Mouse (Mus musculus) heart, embryonic 10.5 days (tissue): ENCODE measurements around the gene A3galt2. TPM values are rescaled to one million over a fixed set of nuclear protein-coding genes. Genes with fewer than 3 reads are reported as not detected.

Source experiments
- DNase-seq: peaks from one replicate; pipeline ENCODE4 v3.0.0-alpha.2; 2017; ENCODE audit warnings: low spot score
- H3K27ac ChIP-seq: fragments of 300-500 bp; sonication (generic); 2 replicates; pipeline ENCODE4 v1.5.1; 2016; ENCODE audit warnings: mild to moderate bottlenecking
- H3K27me3 ChIP-seq: fragments of 300-500 bp; sonication (generic); 2 replicates; pipeline ENCODE4 v1.6.1; 2016; ENCODE audit warnings: mild to moderate bottlenecking; ENCODE audit not compliant: poor library complexity, insufficient read depth, severe bottlenecking
- H3K36me3 ChIP-seq: fragments of 300-500 bp; sonication (generic); 2 replicates; pipeline ENCODE4 v1.6.1; 2016; ENCODE audit warnings: mild to moderate bottlenecking, moderate library complexity
- H3K4me1 ChIP-seq: fragments of 300-500 bp; sonication (generic); 2 replicates; pipeline ENCODE4 v1.6.1; 2016; ENCODE audit warnings: mild to moderate bottlenecking
- H3K4me3 ChIP-seq: fragments of 300-500 bp; sonication (generic); 2 replicates; pipeline ENCODE4 v1.5.1; 2016; ENCODE audit warnings: mild to moderate bottlenecking, moderate library complexity
- H3K9me3 ChIP-seq: fragments of 300-500 bp; sonication (generic); 2 replicates; pipeline ENCODE4 v1.6.1; 2016; ENCODE audit warnings: mild to moderate bottlenecking, moderate library complexity
- WGBS: fragments of 180-500 bp; shearing (Covaris S2); methylation state at CpG from one replicate; pipeline ENCODE4 v1.1.7; 2016; 5-methylcytosine and 5-hydroxymethylcytosine counted together
- polyA plus RNA-seq: library from polyadenylated mRNA; unstranded; fragments of >200 nt; fragmentation: Nextera tagmentation; extraction: Ambion mirVana; gene quantifications from 2 replicates; pipeline ENCODE4 v1.2.1, GENCODE M21; 2016

Gene A3galt2
- polyA plus RNA-seq, 1 experiment from 2014 or later, result 0.04 TPM

- 84% methylated on average over 8 of the region's 8 CpGs for WGBS
- Histone ChIP-seq H3K27ac (no peak overlapping the region), H3K36me3 (peaks cover 29% of the 10 kb centered on the region), H3K4me1 (peaks cover 91% of the 10 kb centered on the region), H3K27me3 (no peaks in the 10 kb centered on the region), H3K9me3 (no peaks in the 10 kb centered on the region), H3K4me3 (no peak overlapping the region)
- DNase-seq, result no peak
These were observed 41.6 kb downstream of the A3galt2 start for GRCm38 (mm10) chr4:128796788-128797187.

- WGBS, result 41% methylated on average over 9 of the region's 9 CpGs
- H3K4me3 ChIP-seq, result no peak overlapping the region
- peak overlapping the region; percentile 72 for H3K27ac ChIP-seq
- H3K27me3 ChIP-seq, result no peaks in the 10 kb centered on the region
- no peaks in the 10 kb centered on the region for H3K9me3 ChIP-seq
- DNase-seq, result no peak
- H3K36me3 ChIP-seq, result peaks cover 2% of the 10 kb centered on the region; the same call in 1 of the 2 replicates
- peaks cover 81% of the 10 kb centered on the region for H3K4me1 ChIP-seq
These were observed 46.7 kb downstream of the A3galt2 start for GRCm38 (mm10) chr4:128801675-128802465.

GRCm38 (mm10) chr4:128803569-128803968, 48.4 kb downstream of the A3galt2 start:
- WGBS, result 50% methylated on average over 5 of the region's 5 CpGs
- peaks cover 69% of the 10 kb centered on the region for H3K4me1 ChIP-seq
- no peak for DNase-seq

GRCm38 (mm10) chr4:128804426-128805149, 49.4 kb downstream of the A3galt2 start:
- no peak for DNase-seq
- 6% methylated on average over 6 of the region's 6 CpGs for WGBS
- Histone ChIP-seq H3K4me3 (peak overlapping the region; percentile 88), H3K27ac (peak overlapping the region; percentile 97), H3K27me3 (no peaks in the 10 kb centered on the region), H3K36me3 (peaks cover 2% of the 10 kb centered on the region; the same call in 1 of the 2 replicates), H3K4me1 (peaks cover 59% of the 10 kb centered on the region), H3K9me3 (no peaks in the 10 kb centered on the region)

More at GRCm38 (mm10) chr4:128803569-128803968, 48.4 kb downstream of the A3galt2 start:
- Histone ChIP-seq H3K36me3 (peaks cover 2% of the 10 kb centered on the region; the same call in 1 of the 2 replicates), H3K9me3 (no peaks in the 10 kb centered on the region), H3K27ac (peak overlapping the region; percentile 97), H3K4me3 (peak overlapping the region; percentile 88), H3K27me3 (no peaks in the 10 kb centered on the region)

- Histone ChIP-seq H3K27ac (peak overlapping the region; percentile 97), H3K27me3 (no peaks in the 10 kb centered on the region), H3K4me3 (peak overlapping the region; percentile 88), H3K4me1 (peaks cover 51% of the 10 kb centered on the region), H3K9me3 (no peaks in the 10 kb centered on the region), H3K36me3 (peaks cover 2% of the 10 kb centered on the region; the same call in 1 of the 2 replicates)
- whole genome bisulfite sequencing, result 4% methylated on average over 73 of the region's 74 CpGs
- DNase-seq, result peak; percentile 73
These were observed 50.2 kb downstream of the A3galt2 start for GRCm38 (mm10) chr4:128805150-128806042.

GRCm38 (mm10) chr4:128806043-128806826, 51.1 kb downstream of the A3galt2 start, which contains the start of gene Zfp362:
TSS of gene Zfp362 (minus strand) at chr4:128806045.
- Histone ChIP-seq H3K27me3 (no peaks in the 10 kb centered on the region), H3K9me3 (no peaks in the 10 kb centered on the region), H3K27ac (peak within 1 kb of the TSS; percentile 97), H3K4me3 (peak within 1 kb of the TSS; percentile 88), H3K4me1 (peaks cover 47% of the 10 kb centered on the region), H3K36me3 (peaks cover 2% of the 10 kb centered on the region; the same call in 1 of the 2 replicates)
- no peak for DNase-seq
- WGBS, result 5% methylated on average over 85 of the region's 111 CpGs

- peak overlapping the region; percentile 97 for H3K27ac ChIP-seq
- DNase-seq, result peak; percentile 94
- no peaks in the 10 kb centered on the region for H3K9me3 ChIP-seq
- no peaks in the 10 kb centered on the region for H3K36me3 ChIP-seq
- peaks cover 41% of the 10 kb centered on the region for H3K4me1 ChIP-seq
- no peaks in the 10 kb centered on the region for H3K27me3 ChIP-seq
- 1% methylated on average over 15 of the region's 15 CpGs for WGBS
- H3K4me3 ChIP-seq, result peak overlapping the region; percentile 88
These were observed 51.6 kb downstream of the A3galt2 start for GRCm38 (mm10) chr4:128806827-128807179.

GRCm38 (mm10) chr4:128811382-128812056, 56.4 kb downstream of the A3galt2 start:
- peaks cover 17% of the 10 kb centered on the region for H3K4me1 ChIP-seq
- DNase-seq, result peak; percentile 95
- no peaks in the 10 kb centered on the region for H3K27me3 ChIP-seq
- no peaks in the 10 kb centered on the region for H3K36me3 ChIP-seq
- H3K4me3 ChIP-seq, result peak overlapping the region; percentile 61
- 15% methylated on average over 16 of the region's 16 CpGs for WGBS
- H3K9me3 ChIP-seq, result no peaks in the 10 kb centered on the region
- peak overlapping the region; percentile 81 for H3K27ac ChIP-seq

- H3K9me3 ChIP-seq, result no peaks in the 10 kb centered on the region
- no peaks in the 10 kb centered on the region for H3K27me3 ChIP-seq
- H3K27ac ChIP-seq, result no peak overlapping the region
- WGBS, result 26% methylated on average over 7 of the region's 7 CpGs
- DNase-seq, result no peak
- no peaks in the 10 kb centered on the region for H3K36me3 ChIP-seq
- peaks cover 14% of the 10 kb centered on the region; the same call in 1 of the 2 replicates for H3K4me1 ChIP-seq
- no peak overlapping the region for H3K4me3 ChIP-seq
These were observed 61.8 kb downstream of the A3galt2 start for GRCm38 (mm10) chr4:128817011-128817410.
